24 mouse cellular contexts compared by ENCODE assay signal in the genomic region with DNA sequence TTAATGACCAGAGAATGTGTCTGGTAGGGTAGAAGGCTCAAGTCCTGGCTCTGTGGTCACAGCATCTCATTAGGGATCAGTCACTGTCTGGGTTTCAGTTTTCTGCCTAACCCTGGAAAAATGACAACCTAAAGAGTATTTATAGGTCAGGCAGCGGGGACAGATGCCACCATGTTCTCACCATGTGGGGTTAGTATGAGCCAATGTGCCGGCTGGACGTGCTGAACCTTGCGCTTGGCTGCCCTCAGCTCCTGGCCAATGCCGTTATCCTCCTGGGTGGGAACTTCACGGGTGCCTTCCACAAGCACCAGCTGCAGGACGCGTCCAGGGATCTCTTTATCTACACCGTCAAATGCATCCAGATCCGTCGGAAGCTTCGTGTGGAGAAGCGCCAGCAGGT. TPM values are rescaled to one million over a fixed set of nuclear protein-coding genes. Genes with fewer than 3 reads are reported as not detected.
DNase-seq lines count a peak whose midpoint lies in the region; ATAC-seq and TF ChIP-seq lines count a peak whose summit lies in the region.
"Had no signal": no experiment of that assay in that cellular context is flagged by ENCODE, and none has a peak within 500 bp of the region (broad histone marks: within the 10 kb centered on the region; RNA-seq: fewer than 3 reads in every experiment).

No protein-coding gene starts in this region.

- 96% methylated on average over 13 of the region's 13 CpGs for WGBS in spleen, adult 2 months
- 87% methylated on average over 13 of the region's 13 CpGs for WGBS in intestine, postnatal 0 days

- TF ChIP-seq CTCF in spleen, adult 2 months (IDR thresholded peaks at IDR 0.05; ENCODE audit: extremely low read depth, insufficient read depth, insufficient read length, insufficient replicate concordance): no peak
- no peak for TF ChIP-seq CTCF in intestine, postnatal 0 days (IDR thresholded peaks at IDR 0.05; ENCODE audit: low read depth)

- H3K9ac ChIP-seq in intestine, postnatal 0 days (ENCODE audit: low read depth, low read length): no peak overlapping the region
- H3K9ac ChIP-seq: forebrain, embryonic 13.5 days; heart, embryonic 13.5 days; hindbrain, embryonic 12.5 days; intestine, embryonic 15.5 days had no signal

- H3K36me3 ChIP-seq in spleen, adult 2 months (ENCODE audit: control insufficient read depth, insufficient read depth, low read length): peaks cover 47% of the 10 kb centered on the region
- no peaks in the 10 kb centered on the region for H3K36me3 ChIP-seq in intestine, postnatal 0 days (ENCODE audit: control insufficient read depth, insufficient read depth)
- H3K36me3 ChIP-seq: forebrain, embryonic 10.5 days; heart, embryonic 13.5 days; hindbrain, embryonic 12.5 days; intestine, embryonic 15.5 days had no signal

- H3K4me2 ChIP-seq in intestine, postnatal 0 days (replicated peaks; ENCODE audit: low read depth): no peak overlapping the region
- H3K4me2 ChIP-seq: forebrain, embryonic 13.5 days; heart, embryonic 13.5 days; hindbrain, embryonic 12.5 days; intestine, embryonic 15.5 days had no signal

- no peak for TF ChIP-seq POLR2A in spleen, adult 2 months (IDR thresholded peaks at IDR 0.05; ENCODE audit: low read depth, low read length)

- DNase-seq in gastrocnemius, postnatal 10 days: peak; percentile 9
- DNase-seq in gastrocnemius, adult 8-10 months (ENCODE audit: low spot score in 2 of 2): no peak
- DNase-seq in spleen, adult 2 months (ENCODE audit: low read depth in 1 of 2, low spot score in 2 of 2): no peak
- DNase-seq in spleen, postnatal 14 days (ENCODE audit: low spot score in 2 of 2): no peak
- peak; percentile 55 for DNase-seq in gastrocnemius, postnatal 25 days
- DNase-seq: adrenal gland, postnatal 10 days; adrenal gland, postnatal 36 days; cerebellum, adult 18-20 months; cerebellum, adult 9-10 months; cerebellum, postnatal 14 days; heart, adult 18-20 months; heart, postnatal 14 days; heart, postnatal 4 days; kidney, adult 18-20 months had no signal

- 0 out of 2 replicates have a peak overlapping the region, but pooled peaks have one; percentile 69 for H3K27ac ChIP-seq in spleen, adult 2 months (ENCODE audit: insufficient read depth, low read length)
- no peak overlapping the region for H3K27ac ChIP-seq in intestine, postnatal 0 days (ENCODE audit: low read depth, low read length)
- H3K27ac ChIP-seq: forebrain, embryonic 10.5 days; forebrain, embryonic 13.5 days; heart, embryonic 13.5 days; hindbrain, embryonic 12.5 days; intestine, embryonic 15.5 days had no signal

- no peak for ATAC-seq in intestine, postnatal 0 days
- ATAC-seq: activated CD4-positive, CD25-positive, alpha-beta regulatory T cell, adult 4 months; CD4-positive, CD25-positive, alpha-beta regulatory T cell, adult 4 months; forebrain, embryonic 13.5 days; forebrain, embryonic 16.5 days; hindbrain, embryonic 16.5 days; intestine, embryonic 15.5 days had no signal

- no peaks in the 10 kb centered on the region for H3K27me3 ChIP-seq in spleen, adult 2 months (ENCODE audit: control insufficient read depth, insufficient read depth, low read length)
- no peaks in the 10 kb centered on the region for H3K27me3 ChIP-seq in intestine, postnatal 0 days (replicated peaks; ENCODE audit: control insufficient read depth, insufficient read depth, low read length)
- H3K27me3 ChIP-seq: forebrain, embryonic 13.5 days; hindbrain, embryonic 12.5 days; intestine, embryonic 15.5 days had no signal

- peaks cover 36% of the 10 kb centered on the region; the same call in 1 of the 2 replicates for H3K4me1 ChIP-seq in spleen, adult 2 months (ENCODE audit: control insufficient read depth, insufficient read depth, insufficient read length)
- no peaks in the 10 kb centered on the region for H3K4me1 ChIP-seq in intestine, postnatal 0 days (replicated peaks; ENCODE audit: control insufficient read depth, insufficient read depth, low read length)
- H3K4me1 ChIP-seq: forebrain, embryonic 10.5 days; forebrain, embryonic 13.5 days; hindbrain, embryonic 12.5 days; intestine, embryonic 15.5 days had no signal

- H3K4me3 ChIP-seq in spleen, adult 2 months (ENCODE audit: extremely low read depth, insufficient read depth, insufficient read length): peak overlapping the region; percentile 48; the same call in 1 of the 2 replicates
- H3K4me3 ChIP-seq in intestine, postnatal 0 days (ENCODE audit: low read depth, low read length): no peak overlapping the region
- H3K4me3 ChIP-seq: forebrain, embryonic 10.5 days; forebrain, embryonic 13.5 days; heart, embryonic 13.5 days; hindbrain, embryonic 12.5 days; intestine, embryonic 15.5 days had no signal

- H3K9me3 ChIP-seq in intestine, postnatal 0 days (ENCODE audit: control insufficient read depth): no peaks in the 10 kb centered on the region
- H3K9me3 ChIP-seq: forebrain, embryonic 10.5 days; forebrain, embryonic 13.5 days; heart, embryonic 13.5 days; hindbrain, embryonic 12.5 days; intestine, embryonic 15.5 days had no signal

RNA-seq across cellular contexts. Expression of a gene that starts 38.1 kb away (rescaled TPM):
- 10 to 100 TPM; 12.7 to 17.7 TPM for total RNA-seq in gastrocnemius, postnatal 10 days (2021)
- 1 to 10 TPM; 1.2 to 2.8 (median 1.7) TPM for total RNA-seq in gastrocnemius, adult 8-10 months (2022)
- 76.9 and 98.6 TPM in 2 replicates for polyA plus RNA-seq in spleen, adult 2 months (2012; rRNA removed)
- 1 to 10 TPM; 6.7 to 7.9 TPM for total RNA-seq in gastrocnemius, postnatal 25 days (2021)
- polyA plus RNA-seq in intestine, postnatal 0 days (2015; fragmentation: Nextera tagmentation; extraction: Ambion mirVana): 2.3 and 3.4 TPM in 2 replicates

RNA-seq across cellular contexts. Expression of a gene that starts 51.7 kb away (rescaled TPM):
- total RNA-seq in gastrocnemius, postnatal 10 days (2021): 10 to 100 TPM; 61.2 to 73.3 TPM
- total RNA-seq in gastrocnemius, adult 8-10 months (2022): 10 to 100 TPM; 59.4 to 67.6 (median 63.1) TPM
- polyA plus RNA-seq in spleen, adult 2 months (2012; rRNA removed): 9.2 and 13.0 TPM in 2 replicates
- 10 to 100 TPM; 63.3 to 72.9 TPM for total RNA-seq in gastrocnemius, postnatal 25 days (2021)
- polyA plus RNA-seq in intestine, postnatal 0 days (2015; fragmentation: Nextera tagmentation; extraction: Ambion mirVana): 48.6 and 51.3 TPM in 2 replicates

Comparison
In these comparisons a context has a peak if more than half of its experiments do, and no peak if none do; other contexts are left out.
1. DNase-seq: peak in gastrocnemius, postnatal 10 days (single experiment) and gastrocnemius, postnatal 25 days (single experiment); none in gastrocnemius, adult 8-10 months (0 of 2), spleen, adult 2 months (0 of 2) and spleen, postnatal 14 days (0 of 2).